Mouse (Mus musculus) kidney, embryonic 15.5 days (tissue): ENCODE results near the gene Unc45b. TPM values are rescaled to one million over a fixed set of nuclear protein-coding genes. Genes with fewer than 3 reads are reported as not detected.

Experiments
- ATAC-seq: fragments of 200-750 bp; cut with Nextera tagmentation; replicated peaks from 2 replicates; pipeline ENCODE4 v1.8.0; 2017; ENCODE audit warnings: moderate TSS enrichment; ENCODE audit not compliant: low FRiP score
- H3K27ac ChIP-seq: fragments of 300-500 bp; sonication (generic); 2 replicates; pipeline ENCODE4 v1.5.1; 2015; ENCODE audit warnings: mild to moderate bottlenecking, inconsistent platforms
- H3K27me3 ChIP-seq: fragments of 300-500 bp; sonication (generic); 2 replicates; pipeline ENCODE4 v1.6.1; 2015; ENCODE audit warnings: inconsistent platforms
- H3K36me3 ChIP-seq: fragments of 300-500 bp; sonication (generic); 2 replicates; pipeline ENCODE4 v1.6.1; 2015; ENCODE audit warnings: inconsistent platforms
- H3K4me1 ChIP-seq: fragments of 300-500 bp; sonication (generic); 2 replicates; pipeline ENCODE4 v1.6.1; 2015; ENCODE audit warnings: inconsistent platforms
- H3K4me2 ChIP-seq: fragments of 300-500 bp; sonication (generic); 2 replicates; pipeline ENCODE4 v1.6.1; 2015; ENCODE audit warnings: moderate library complexity, mild to moderate bottlenecking, inconsistent platforms
- H3K4me3 ChIP-seq: fragments of 300-500 bp; sonication (generic); replicated peaks from 2 replicates; pipeline ENCODE4 v1.5.1; 2015; ENCODE audit warnings: mild to moderate bottlenecking, inconsistent platforms
- H3K9ac ChIP-seq: fragments of 300-500 bp; sonication (generic); 2 replicates; pipeline ENCODE4 v1.6.1; 2015; ENCODE audit warnings: mild to moderate bottlenecking, inconsistent platforms
- H3K9me3 ChIP-seq: fragments of 300-500 bp; sonication (generic); replicated peaks from 2 replicates; pipeline ENCODE4 v1.6.1; 2016; ENCODE audit warnings: inconsistent platforms
- WGBS: fragments of 180-500 bp; shearing (Covaris S2); methylation state at CpG from one replicate; pipeline ENCODE4 v1.1.7; 2015; ENCODE audit warnings: mixed read lengths; 5-methylcytosine and 5-hydroxymethylcytosine counted together
- polyA plus RNA-seq: library from polyadenylated mRNA; unstranded; fragments of >200 nt; fragmentation: Nextera tagmentation; extraction: Ambion mirVana; gene quantifications from 2 replicates; pipeline ENCODE4 v1.2.1, GENCODE M21; 2015

Gene Unc45b
- polyA plus RNA-seq, 1 experiment from 2014 or later = 7.1 TPM

DNA sequence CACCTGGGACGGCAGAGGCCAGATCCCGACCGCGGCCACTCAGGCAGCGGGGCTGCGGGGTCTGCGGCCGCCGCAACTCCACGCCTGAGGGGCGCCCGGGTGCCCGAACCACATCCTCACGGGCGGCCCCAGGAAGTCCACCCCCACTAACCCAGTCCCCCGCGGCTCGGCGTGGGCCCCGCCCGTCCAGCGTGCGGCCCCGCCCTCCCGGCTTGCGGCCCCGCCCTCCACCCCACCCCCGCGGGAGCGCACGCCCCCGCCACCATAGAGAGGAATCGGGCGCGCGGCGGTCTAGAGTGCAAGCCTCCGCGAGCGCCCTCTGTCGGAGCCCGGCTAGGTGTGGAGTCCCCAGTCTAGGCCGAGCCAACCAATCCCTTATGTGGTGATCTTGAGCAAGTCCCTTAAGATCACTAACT lies 39.3 kb upstream of the Unc45b start, which contains the start of gene Rffl:
Rffl (minus strand) TSS at position 180 of the 416 bp plus-strand sequence.
- under 1% methylated on average over 42 of the region's 43 CpGs for WGBS
- H3K27ac ChIP-seq = peak within 1 kb of the TSS; percentile 93
- H3K36me3 ChIP-seq = no peaks in the 10 kb centered on the region
- peaks cover 9% of the 10 kb centered on the region; the same call in 1 of the 2 replicates for H3K4me1 ChIP-seq
- H3K4me3 ChIP-seq = peak within 1 kb of the TSS; percentile 96
- H3K9ac ChIP-seq = peak within 1 kb of the TSS; percentile 72
- no peaks in the 10 kb centered on the region for H3K9me3 ChIP-seq
- ATAC-seq = peak; percentile 96
- no peaks in the 10 kb centered on the region for H3K27me3 ChIP-seq
- H3K4me2 ChIP-seq = peak within 1 kb of the TSS; percentile 77

DNA sequence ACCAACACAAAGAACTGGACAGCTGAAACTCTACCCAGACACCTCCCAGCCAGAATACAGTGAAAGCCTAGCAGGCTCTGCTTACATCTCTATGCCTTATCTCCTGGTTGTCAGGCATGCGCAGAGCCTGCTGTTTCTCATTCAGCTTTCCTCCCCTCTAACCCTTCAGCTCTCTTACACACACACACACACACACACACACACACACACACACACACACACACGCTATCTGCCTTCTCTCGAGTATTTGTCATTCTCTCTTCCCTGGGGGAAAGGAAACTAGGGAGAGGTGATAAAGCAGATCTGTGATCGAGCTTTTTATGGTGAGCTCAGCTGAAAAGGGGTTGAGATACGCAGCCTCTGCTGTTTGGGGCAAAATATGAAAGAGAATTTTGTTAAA lies 35.4 kb upstream of the Unc45b start:
- WGBS = 56% methylated on average over 5 of the region's 5 CpGs
- no peak for ATAC-seq
- H3K27me3 ChIP-seq = no peaks in the 10 kb centered on the region
- H3K9me3 ChIP-seq = no peaks in the 10 kb centered on the region
- no peak overlapping the region for H3K27ac ChIP-seq
- peaks cover 5% of the 10 kb centered on the region; the same call in 1 of the 2 replicates for H3K4me1 ChIP-seq
- H3K4me3 ChIP-seq = no peak overlapping the region
- no peak overlapping the region for H3K9ac ChIP-seq
- H3K4me2 ChIP-seq = no peak overlapping the region
- peaks cover 7% of the 10 kb centered on the region for H3K36me3 ChIP-seq

DNA sequence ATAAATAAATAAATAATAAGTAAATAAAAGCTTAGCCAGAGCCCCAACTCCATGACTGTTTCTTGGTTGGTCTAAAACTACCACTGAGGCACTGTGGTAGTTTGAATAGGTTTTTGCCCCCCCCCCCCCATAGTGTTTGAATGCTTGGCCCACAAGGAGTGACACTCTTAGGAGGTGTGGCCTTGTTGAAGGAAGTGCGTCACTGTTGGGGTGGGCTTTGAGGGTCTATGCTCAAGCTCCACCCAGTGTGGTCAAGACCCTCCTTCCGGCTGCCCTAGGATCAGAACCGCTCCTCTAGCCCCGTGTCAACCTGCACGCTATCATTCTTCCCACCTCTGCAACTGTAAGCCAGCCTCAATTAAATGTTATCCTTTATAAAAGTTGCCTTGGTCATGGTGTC lies 34.7 kb upstream of the Unc45b start:
- Histone ChIP-seq H3K27me3 (no peaks in the 10 kb centered on the region), H3K4me3 (no peak overlapping the region), H3K4me2 (no peak overlapping the region), H3K27ac (no peak overlapping the region), H3K4me1 (0 out of 2 replicates have a peak, but pooled peaks cover 3% of the 10 kb centered on the region), H3K36me3 (peaks cover 8% of the 10 kb centered on the region), H3K9me3 (no peaks in the 10 kb centered on the region), H3K9ac (no peak overlapping the region)
- ATAC-seq = no peak
- WGBS = 90% methylated on average over 5 of the region's 5 CpGs

DNA sequence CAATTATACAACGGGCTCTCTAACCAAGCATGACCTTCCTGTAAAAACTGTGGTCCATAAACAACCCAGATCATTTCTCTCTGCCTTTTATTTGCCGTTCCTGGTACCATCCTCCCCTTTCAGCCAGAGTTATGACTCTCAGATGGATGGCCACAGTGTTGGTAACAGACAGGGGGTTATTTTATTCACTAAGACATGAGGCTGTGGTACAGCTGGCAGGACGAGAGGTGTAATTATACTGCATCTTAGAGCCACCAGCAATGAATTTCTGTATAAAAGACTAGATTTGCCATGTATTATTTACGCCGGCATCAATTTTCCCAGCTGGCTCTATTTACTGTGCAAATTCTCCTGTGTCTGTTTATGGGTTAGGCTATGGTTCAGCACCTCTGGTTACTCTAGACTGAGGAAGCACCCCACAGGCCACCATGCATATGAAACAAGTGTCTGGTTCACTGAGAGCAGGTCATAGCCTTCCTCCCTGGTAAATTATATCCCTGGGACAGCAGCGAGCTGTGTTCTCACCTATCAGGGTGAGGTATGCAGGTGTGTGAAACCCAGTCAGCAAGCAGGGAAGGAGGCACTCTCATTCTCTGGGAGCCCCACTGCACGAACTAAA lies 32.5 kb upstream of the Unc45b start:
- 53% methylated on average over 7 of the region's 7 CpGs for WGBS
- Histone ChIP-seq H3K9me3 (no peaks in the 10 kb centered on the region), H3K36me3 (peaks cover 15% of the 10 kb centered on the region), H3K4me1 (0 out of 2 replicates have a peak, but pooled peaks cover 3% of the 10 kb centered on the region), H3K4me3 (no peak overlapping the region), H3K27me3 (no peaks in the 10 kb centered on the region), H3K4me2 (no peak overlapping the region), H3K9ac (no peak overlapping the region), H3K27ac (peak overlapping the region; percentile 46; the same call in 1 of the 2 replicates)
- peak; percentile 66 for ATAC-seq

DNA sequence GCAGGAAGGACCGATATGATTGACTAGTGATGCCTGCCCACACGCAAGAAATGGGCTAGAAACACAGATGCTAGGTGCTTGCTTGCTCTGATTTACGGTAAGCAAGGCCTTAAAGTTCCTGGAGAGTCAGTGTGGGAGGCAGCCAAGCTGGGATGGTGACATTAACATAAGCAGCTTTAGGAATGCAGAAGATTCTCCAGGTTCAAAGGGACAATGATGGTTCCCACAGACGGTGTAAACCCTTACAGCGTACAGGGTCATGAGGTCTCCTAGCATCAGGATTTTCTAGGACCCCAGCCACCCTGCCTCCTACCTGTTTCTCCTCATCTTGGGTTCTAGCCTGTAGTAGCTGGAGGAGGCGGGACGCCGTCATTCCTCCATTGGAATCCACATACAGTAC lies 27.2 kb upstream of the Unc45b start:
- H3K4me1 ChIP-seq = peaks cover 4% of the 10 kb centered on the region; the same call in 1 of the 2 replicates
- no peaks in the 10 kb centered on the region for H3K9me3 ChIP-seq
- WGBS = 58% methylated on average over 8 of the region's 8 CpGs
- no peak overlapping the region for H3K4me3 ChIP-seq
- H3K4me2 ChIP-seq = no peak overlapping the region
- no peaks in the 10 kb centered on the region for H3K27me3 ChIP-seq
- H3K9ac ChIP-seq = no peak overlapping the region
- H3K36me3 ChIP-seq = peaks cover 15% of the 10 kb centered on the region
- no peak overlapping the region for H3K27ac ChIP-seq
- ATAC-seq = no peak

DNA sequence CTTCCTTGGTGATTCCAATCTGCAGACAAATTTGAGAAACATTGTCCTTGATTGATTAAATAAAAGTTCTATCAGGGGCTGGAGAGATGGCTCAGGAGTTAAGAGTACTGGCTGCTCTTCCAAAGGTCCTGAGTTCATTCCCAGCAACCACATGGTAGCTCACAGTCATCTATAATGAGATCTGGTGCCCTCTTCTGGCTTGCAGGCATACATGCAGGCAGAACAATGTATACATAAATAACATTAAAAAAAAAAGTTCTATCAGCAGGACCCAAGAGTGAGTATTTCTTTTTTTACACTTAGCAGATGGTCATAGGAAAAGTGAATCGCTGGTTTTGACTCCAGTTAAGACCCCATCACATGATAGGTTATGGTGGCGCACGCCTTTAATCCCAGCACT lies 23.8 kb upstream of the Unc45b start:
- no peaks in the 10 kb centered on the region for H3K9me3 ChIP-seq
- H3K36me3 ChIP-seq = peaks cover under 1% of the 10 kb centered on the region; the same call in 1 of the 2 replicates
- no peak for ATAC-seq
- H3K9ac ChIP-seq = no peak overlapping the region
- H3K4me1 ChIP-seq = peaks cover 20% of the 10 kb centered on the region
- no peak overlapping the region for H3K4me3 ChIP-seq
- H3K4me2 ChIP-seq = no peak overlapping the region
- H3K27me3 ChIP-seq = peaks cover 7% of the 10 kb centered on the region
- WGBS = 86% methylated on average over 3 of the region's 3 CpGs
- no peak overlapping the region for H3K27ac ChIP-seq

DNA sequence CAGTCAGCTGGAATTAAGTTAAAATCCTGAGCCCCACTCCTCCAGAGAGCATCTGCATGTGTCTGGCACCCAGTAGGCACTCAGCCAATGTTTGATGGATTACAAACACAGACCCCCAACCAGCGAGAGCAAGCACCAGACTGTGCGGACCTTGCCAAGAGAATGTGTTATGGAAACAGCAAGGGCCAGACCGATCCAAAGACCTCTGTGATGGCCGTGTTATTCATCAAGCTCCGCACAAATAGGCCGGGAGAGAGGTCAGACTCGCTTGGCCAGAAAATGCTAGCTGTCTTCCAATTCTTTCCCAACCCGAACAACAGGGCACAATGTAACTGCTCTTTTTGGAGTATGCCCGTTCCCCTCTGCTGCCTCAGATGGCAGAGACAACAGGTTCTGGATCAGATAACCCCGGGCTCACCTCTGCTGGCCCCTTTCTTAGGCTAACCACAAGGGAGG lies 21.8 kb upstream of the Unc45b start:
- no peak for ATAC-seq

DNA sequence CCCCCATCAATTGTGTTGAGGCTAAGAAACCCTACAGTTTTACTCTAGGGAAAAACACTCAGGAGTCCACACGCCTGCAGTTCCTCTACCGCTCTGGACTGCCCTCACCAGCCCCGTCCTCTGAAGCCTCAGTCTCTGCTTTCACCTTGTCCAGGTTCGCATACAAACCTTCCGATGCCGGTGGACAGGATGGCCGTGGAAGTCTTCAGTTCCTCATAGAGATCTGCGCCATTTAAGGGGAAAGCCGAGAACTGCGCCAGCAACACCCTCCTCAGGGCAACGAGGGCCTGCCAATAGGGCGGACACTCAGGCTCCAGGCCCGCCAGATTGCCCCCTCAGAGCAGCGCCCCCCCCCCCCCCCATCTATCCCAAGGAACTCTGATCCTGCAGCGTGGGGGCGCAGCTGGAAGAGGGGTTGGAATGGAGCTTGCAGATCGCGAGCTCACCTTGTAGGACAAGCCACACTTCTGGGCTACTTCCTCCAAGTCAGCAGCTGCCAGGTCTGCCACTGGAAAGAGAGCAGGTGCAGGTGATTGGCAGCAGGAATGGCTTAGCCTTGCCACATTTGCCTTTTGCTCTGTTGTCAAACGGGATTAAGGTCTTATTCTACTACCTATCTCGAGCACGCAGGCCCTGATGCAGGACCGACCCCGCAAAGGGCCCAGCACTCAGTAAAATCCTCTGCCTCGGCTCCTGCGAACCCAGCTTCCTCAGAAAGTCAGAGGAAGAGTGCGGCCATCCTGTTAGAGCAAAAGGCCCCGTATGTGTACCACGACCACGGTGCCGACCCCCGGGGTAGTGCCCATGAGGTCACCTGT lies 20.6 kb upstream of the Unc45b start:
- Histone ChIP-seq H3K4me3 (peak overlapping the region; percentile 74), H3K4me2 (peak overlapping the region; percentile 84), H3K9ac (peak overlapping the region; percentile 72), H3K27ac (peak overlapping the region; percentile 79), H3K36me3 (no peaks in the 10 kb centered on the region), H3K4me1 (peaks cover 20% of the 10 kb centered on the region), H3K27me3 (peaks cover 18% of the 10 kb centered on the region), H3K9me3 (no peaks in the 10 kb centered on the region)
- 5% methylated on average over 31 of the region's 31 CpGs for WGBS
- peak; percentile 57 for ATAC-seq

More for the DNA sequence above, 21.8 kb upstream of the Unc45b start:
- Histone ChIP-seq H3K4me3 (no peak overlapping the region), H3K27ac (no peak overlapping the region), H3K4me2 (peak overlapping the region; percentile 84), H3K9me3 (no peaks in the 10 kb centered on the region), H3K9ac (no peak overlapping the region), H3K4me1 (peaks cover 20% of the 10 kb centered on the region), H3K36me3 (no peaks in the 10 kb centered on the region), H3K27me3 (peaks cover 18% of the 10 kb centered on the region)
- WGBS = 50% methylated on average over 10 of the region's 10 CpGs

DNA sequence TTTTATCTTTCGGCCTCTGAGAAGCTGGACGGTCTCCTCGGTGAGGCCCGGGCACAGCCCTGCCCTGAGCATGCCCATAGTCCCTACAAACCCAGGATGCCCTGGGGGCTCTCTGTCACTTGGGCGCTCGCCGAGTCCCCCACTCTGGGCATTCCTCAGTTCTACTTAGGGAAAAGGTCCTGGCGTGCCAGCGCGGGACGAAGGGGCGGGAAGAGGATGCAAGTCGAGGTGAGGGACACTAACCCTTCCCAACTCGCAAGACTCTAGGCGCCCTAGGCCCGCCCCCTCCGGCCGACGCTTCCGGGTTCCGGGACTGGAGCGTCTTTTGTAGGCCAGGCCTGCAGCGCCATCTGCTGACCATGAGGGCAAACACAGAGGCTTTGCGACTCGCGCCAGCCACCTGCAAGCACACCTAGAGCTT lies 20.0 kb upstream of the Unc45b start, which contains the start of gene Rad51d:
Rad51d (minus strand) TSS at position 273 of the 421 bp plus-strand sequence.
- Histone ChIP-seq H3K4me2 (peak within 1 kb of the TSS; percentile 84), H3K36me3 (no peaks in the 10 kb centered on the region), H3K9me3 (no peaks in the 10 kb centered on the region), H3K9ac (peak within 1 kb of the TSS; percentile 72), H3K4me3 (peak within 1 kb of the TSS; percentile 74), H3K27ac (peak within 1 kb of the TSS; percentile 79), H3K27me3 (peaks cover 18% of the 10 kb centered on the region), H3K4me1 (peaks cover 20% of the 10 kb centered on the region)
- peak; percentile 92 for ATAC-seq
- WGBS = under 1% methylated on average over 26 of the region's 26 CpGs

DNA sequence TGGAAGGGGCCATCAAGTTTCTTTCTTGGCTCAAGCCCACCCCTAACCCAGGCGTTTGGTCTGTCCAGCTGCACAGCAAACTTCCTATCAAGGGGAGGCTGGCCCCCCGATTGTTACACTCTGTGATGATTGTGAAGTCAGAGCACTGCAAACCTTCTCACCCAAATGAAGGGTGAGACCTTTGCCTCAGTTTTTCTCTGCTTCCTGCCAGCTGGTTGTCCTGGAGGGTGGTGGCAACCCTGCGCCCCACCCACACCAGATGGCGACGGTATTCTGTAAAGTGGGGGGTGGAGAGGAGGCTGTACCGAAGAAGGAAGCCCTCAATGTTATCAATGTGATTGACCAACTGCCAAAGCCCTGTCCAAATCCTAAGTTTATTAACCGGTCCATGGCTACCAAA lies 18.4 kb upstream of the Unc45b start, which contains the start of gene Fndc8:
Fndc8 (plus strand) TSS at position 189 of the 400 bp plus-strand sequence.
- Histone ChIP-seq H3K9ac (no peak within 1 kb of the TSS), H3K27ac (no peak within 1 kb of the TSS), H3K4me2 (no peak within 1 kb of the TSS), H3K36me3 (no peaks in the 10 kb centered on the region), H3K4me1 (peaks cover 20% of the 10 kb centered on the region), H3K27me3 (peaks cover 18% of the 10 kb centered on the region), H3K4me3 (no peak within 1 kb of the TSS), H3K9me3 (no peaks in the 10 kb centered on the region)
- ATAC-seq = no peak
- WGBS = 41% methylated on average over 7 of the region's 7 CpGs

DNA sequence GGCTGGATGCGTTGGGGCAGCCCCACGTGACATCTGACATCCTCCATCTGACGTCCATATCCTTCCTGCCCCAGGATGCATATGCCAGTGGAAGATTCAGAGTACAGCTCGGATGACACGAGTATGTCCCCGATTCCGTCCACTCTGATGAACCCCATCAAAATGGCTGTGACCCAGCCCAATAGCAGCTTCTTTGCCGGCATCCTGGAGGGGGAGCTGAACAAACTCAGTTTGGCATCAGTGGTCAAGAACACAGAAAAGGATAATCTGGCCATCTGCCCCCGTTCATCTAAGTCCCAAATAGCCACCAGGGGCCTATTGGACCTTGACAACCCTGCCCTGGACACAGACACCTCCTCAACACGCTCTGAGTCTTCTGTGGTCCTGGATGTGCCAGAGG lies 12.9 kb upstream of the Unc45b start:
- 78% methylated on average over 10 of the region's 10 CpGs for WGBS
- peaks cover 2% of the 10 kb centered on the region; the same call in 1 of the 2 replicates for H3K27me3 ChIP-seq
- H3K36me3 ChIP-seq = peaks cover 34% of the 10 kb centered on the region
- no peak for ATAC-seq
- no peak overlapping the region for H3K4me3 ChIP-seq
- H3K4me2 ChIP-seq = no peak overlapping the region
- no peak overlapping the region for H3K9ac ChIP-seq
- H3K27ac ChIP-seq = no peak overlapping the region
- H3K4me1 ChIP-seq = no peaks in the 10 kb centered on the region
- H3K9me3 ChIP-seq = no peaks in the 10 kb centered on the region

DNA sequence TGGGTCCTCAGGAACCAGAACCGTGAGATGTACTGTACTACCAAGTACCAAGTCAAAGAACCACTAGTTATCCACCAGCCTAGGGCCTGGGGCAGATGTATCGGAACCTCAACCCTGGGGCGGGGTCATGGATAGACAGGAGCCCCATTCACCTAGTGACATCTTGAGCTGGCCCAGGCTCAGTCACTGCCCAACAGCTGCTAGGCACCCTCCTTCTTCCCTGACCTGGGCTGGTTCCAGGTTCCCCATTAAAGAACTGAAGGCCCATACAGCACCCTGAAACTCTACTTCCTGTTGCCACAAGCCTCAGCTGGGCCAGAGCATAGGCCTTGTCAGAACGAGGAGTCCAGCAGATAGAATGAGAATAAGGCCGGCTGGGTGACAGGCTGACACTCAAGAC lies 10.6 kb upstream of the Unc45b start:
- Histone ChIP-seq H3K27ac (no peak overlapping the region), H3K36me3 (peaks cover 56% of the 10 kb centered on the region), H3K4me3 (no peak overlapping the region), H3K4me2 (no peak overlapping the region), H3K27me3 (no peaks in the 10 kb centered on the region), H3K9ac (no peak overlapping the region), H3K4me1 (no peaks in the 10 kb centered on the region), H3K9me3 (no peaks in the 10 kb centered on the region)
- WGBS = 96% methylated on average over 5 of the region's 5 CpGs
- ATAC-seq = no peak
